Comparison of ENCODE assay signal across 8 mouse cellular contexts in genomic region chr13:95221882-95222568, GRCm38 (mm10). TPM values are rescaled to one million over a fixed set of nuclear protein-coding genes. Genes with fewer than 3 reads are reported as not detected.
DNase-seq lines count a peak whose midpoint lies in the region; ATAC-seq lines count a peak whose summit lies in the region.

No protein-coding gene starts in this region.

- peaks cover 32% of the 10 kb centered on the region for H3K27me3 ChIP-seq in erythroblast, embryonic 14.5 days (ENCODE audit: control insufficient read depth)
- H3K27me3 ChIP-seq in forebrain, embryonic 13.5 days: peaks cover 30% of the 10 kb centered on the region
- H3K27me3 ChIP-seq in neural tube, embryonic 13.5 days: peaks cover 37% of the 10 kb centered on the region

- DNase-seq in ES-CJ7 (ENCODE audit: low read depth, low spot score): peak; percentile 31
- peak; percentile 49 for DNase-seq in left cerebral cortex, postnatal 25 days (ENCODE audit: low spot score in 2 of 2)
- DNase-seq in c-Kit-positive CD71-positive TER-119-positive erythroid progenitor cells, embryonic 14.5 days (ENCODE audit: low spot score): no peak
- DNase-seq in cerebellum, adult 11-12 months: no peak

- H3K4me3 ChIP-seq in erythroblast, embryonic 14.5 days (replicated peaks): peak overlapping the region; percentile 24
- H3K4me3 ChIP-seq in forebrain, embryonic 13.5 days: peak overlapping the region; percentile 79
- H3K4me3 ChIP-seq in neural tube, embryonic 13.5 days: peak overlapping the region; percentile 75

- no peaks in the 10 kb centered on the region for H3K36me3 ChIP-seq in erythroblast, embryonic 14.5 days (ENCODE audit: control insufficient read depth)
- H3K36me3 ChIP-seq in forebrain, embryonic 13.5 days (ENCODE audit: poor library complexity, severe bottlenecking): no peaks in the 10 kb centered on the region
- no peaks in the 10 kb centered on the region for H3K36me3 ChIP-seq in neural tube, embryonic 13.5 days

- peak overlapping the region; percentile 72 for H3K9ac ChIP-seq in forebrain, embryonic 13.5 days
- peak overlapping the region; percentile 81 for H3K9ac ChIP-seq in neural tube, embryonic 13.5 days

- intact Hi-C loops in left cerebral cortex, postnatal 25 days (cut with DNase I): loop anchor here (2.0 to 5.0 kb wide), 2 partner anchors 65 to 140 kb away; no protein-coding TSS in a partner anchor

- peak overlapping the region; percentile 99 for H3K4me2 ChIP-seq in forebrain, embryonic 13.5 days
- H3K4me2 ChIP-seq in neural tube, embryonic 13.5 days: peak overlapping the region; percentile 96

- H3K4me1 ChIP-seq in erythroblast, embryonic 14.5 days (ENCODE audit: control insufficient read depth): no peaks in the 10 kb centered on the region
- no peaks in the 10 kb centered on the region for H3K4me1 ChIP-seq in forebrain, embryonic 13.5 days
- H3K4me1 ChIP-seq in neural tube, embryonic 13.5 days (replicated peaks): peaks cover 17% of the 10 kb centered on the region; the same call in 1 of the 2 replicates

- ATAC-seq in erythroblast, adult 5-6 weeks (replicated peaks; ENCODE audit: low FRiP score, poor library complexity, severe bottlenecking): no peak
- ATAC-seq in forebrain, embryonic 13.5 days: 0 out of 2 replicates have a peak, but pooled peaks have one; percentile 34
- peak; percentile 54; the same call in 1 of the 2 replicates for ATAC-seq in neural tube, embryonic 13.5 days (ENCODE audit: low read depth)

- WGBS in forebrain, embryonic 13.5 days: 4% methylated on average over 24 of the region's 24 CpGs
- WGBS in neural tube, embryonic 13.5 days: 3% methylated on average over 24 of the region's 24 CpGs

- H3K27ac ChIP-seq in forebrain, embryonic 13.5 days: no peak overlapping the region
- H3K27ac ChIP-seq in neural tube, embryonic 13.5 days (replicated peaks): 0 out of 2 replicates have a peak overlapping the region, but pooled peaks have one; percentile 18

- H3K9me3 ChIP-seq in erythroblast, embryonic 14.5 days (ENCODE audit: control insufficient read depth, low read length): no peaks in the 10 kb centered on the region
- no peaks in the 10 kb centered on the region for H3K9me3 ChIP-seq in forebrain, embryonic 13.5 days (replicated peaks)
- H3K9me3 ChIP-seq in neural tube, embryonic 13.5 days: no peaks in the 10 kb centered on the region

RNA-seq across cellular contexts. Expression of gene Pde8b, which starts 28.1 kb away (rescaled TPM):
- polyA plus RNA-seq in erythroblast, embryonic 14.5 days (2012): 0.01 TPM in 1 of 2 replicates, not detected in the other
- 1.5 TPM in 1 of 2 replicates, not detected in the other for total RNA-seq in erythroblast, adult 5-6 weeks (2015; ENCODE audit: low replicate concordance)
- total RNA-seq in erythroblast, adult 5-6 weeks (2017; ENCODE audit: low replicate concordance): 0.26 TPM in 1 of 2 replicates, not detected in the other
- polyA plus RNA-seq in forebrain, embryonic 13.5 days (2015; fragmentation: Nextera tagmentation; extraction: Ambion mirVana): 2.3 and 3.8 TPM in 2 replicates
- total RNA-seq in left cerebral cortex, postnatal 25 days (2021): 100 to 1,000 TPM; 115 to 148 TPM
- 5.8 and 7.2 TPM in 2 replicates for polyA plus RNA-seq in neural tube, embryonic 13.5 days (2015; fragmentation: Nextera tagmentation; extraction: Ambion mirVana)

Comparison
In these comparisons a context has a peak if more than half of its experiments do, and no peak if none do; other contexts are left out.
1. H3K4me3 ChIP-seq: peak in every context shown above with its lines; median percentile 79 in forebrain, embryonic 13.5 days; 75 in neural tube, embryonic 13.5 days; 24 in erythroblast, embryonic 14.5 days.
2. DNase-seq: peak in ES-CJ7 (single experiment) and left cerebral cortex, postnatal 25 days (2 of 2); none in c-Kit-positive CD71-positive TER-119-positive erythroid progenitor cells, embryonic 14.5 days (single experiment) and cerebellum, adult 11-12 months (single experiment).